Mouse (Mus musculus): ENCODE data around the gene Micu1. TPM values are rescaled to one million over a fixed set of nuclear protein-coding genes. Genes with fewer than 3 reads are reported as not detected.

The Micu1 gene
- polyA plus RNA-seq, 1 experiment from 2014 or later: 36.3 TPM

- no peak overlapping the region for H3K4me3 ChIP-seq (replicated peaks)
- no peaks in the 10 kb centered on the region for H3K9me3 ChIP-seq (replicated peaks)
- peaks cover 50% of the 10 kb centered on the region for H3K27me3 ChIP-seq
- 10% methylated on average over 14 of the region's 14 CpGs for WGBS (ENCODE audit: insufficient replicate concordance)
- no peak for DNase-seq
- H3K4me2 ChIP-seq: peak overlapping the region; percentile 25
- no peaks in the 10 kb centered on the region for H3K36me3 ChIP-seq
- no peak overlapping the region for H3K9ac ChIP-seq
- H3K4me1 ChIP-seq (replicated peaks): peaks cover 44% of the 10 kb centered on the region
- no peak for ATAC-seq (ENCODE audit: low read depth)
- peak overlapping the region; percentile 8; the same call in 1 of the 2 replicates for H3K27ac ChIP-seq
Observed at GRCm38 (mm10) chr10:59909357-59909847, 207.1 kb downstream of the Micu1 start.

DNA sequence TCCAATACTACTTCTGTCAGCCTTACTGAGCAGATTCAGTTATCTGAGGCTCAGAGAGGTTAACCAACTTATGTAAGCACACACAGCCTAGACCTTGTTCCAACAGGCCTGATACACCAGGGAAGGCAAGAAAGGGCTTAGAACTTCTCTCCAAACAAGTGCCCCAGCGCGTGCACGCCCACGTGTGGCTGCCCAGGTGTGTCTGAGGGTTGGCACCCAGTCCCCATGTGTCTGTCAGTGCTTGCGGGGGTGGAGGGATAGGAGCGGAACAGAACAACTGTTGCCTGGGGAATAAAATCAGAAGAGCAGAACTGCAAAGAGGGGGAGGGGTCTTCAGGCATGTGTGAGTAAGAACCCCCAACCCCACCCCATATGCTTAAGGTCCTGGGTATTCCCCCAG lies 208.8 kb downstream of the Micu1 start:
- no peak for ATAC-seq (ENCODE audit: low read depth)

DNA sequence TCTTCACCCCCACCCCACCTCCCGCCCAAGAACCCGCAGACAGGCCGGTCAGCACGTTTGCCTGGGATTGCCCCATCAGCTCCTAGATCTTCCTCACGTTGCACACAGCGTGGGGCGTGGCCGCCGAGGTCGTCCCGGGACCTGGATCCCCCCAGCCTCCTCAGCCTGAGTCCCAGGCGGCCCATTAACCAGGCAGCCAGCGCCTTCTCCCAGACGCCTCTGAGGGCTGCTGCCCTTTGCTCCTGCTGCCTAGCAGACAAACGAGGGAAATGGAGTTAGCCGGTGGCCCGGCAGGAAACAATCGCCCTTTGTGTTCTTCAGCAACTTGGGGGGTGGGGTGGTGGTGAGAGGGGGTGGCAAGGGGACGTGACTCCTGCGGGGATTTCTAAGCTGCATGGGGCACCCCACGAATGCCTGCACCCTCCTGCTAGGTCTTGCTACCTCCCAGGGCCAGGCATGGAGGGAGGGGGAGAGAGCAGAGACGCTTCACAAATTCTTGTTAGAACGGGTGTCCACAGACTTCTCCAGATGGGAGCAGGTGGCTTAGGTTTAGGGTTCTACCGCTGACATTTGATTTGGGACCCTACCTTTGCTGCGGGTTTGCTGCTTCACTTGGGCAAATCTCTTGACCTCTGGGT lies 209.4 kb downstream of the Micu1 start:
- H3K4me2 ChIP-seq: peak overlapping the region; percentile 35
- H3K4me3 ChIP-seq (replicated peaks): no peak overlapping the region
- H3K27me3 ChIP-seq: peaks cover 50% of the 10 kb centered on the region
- no peak overlapping the region for H3K27ac ChIP-seq
- H3K9ac ChIP-seq: peak overlapping the region; percentile 30; the same call in 1 of the 2 replicates
- ATAC-seq (ENCODE audit: low read depth) (no peak), DNase-seq (no peak)
- no peaks in the 10 kb centered on the region for H3K9me3 ChIP-seq (replicated peaks)
- H3K4me1 ChIP-seq (replicated peaks): peaks cover 58% of the 10 kb centered on the region
- H3K36me3 ChIP-seq: no peaks in the 10 kb centered on the region
- WGBS (ENCODE audit: insufficient replicate concordance): 14% methylated on average over 25 of the region's 25 CpGs

More for the DNA sequence above, 208.8 kb downstream of the Micu1 start:
- H3K4me3 ChIP-seq (replicated peaks): no peak overlapping the region
- peaks cover 50% of the 10 kb centered on the region for H3K27me3 ChIP-seq
- H3K36me3 ChIP-seq: no peaks in the 10 kb centered on the region
- 34% methylated on average over 6 of the region's 6 CpGs for WGBS (ENCODE audit: insufficient replicate concordance)
- H3K4me2 ChIP-seq: peak overlapping the region; percentile 35
- H3K9ac ChIP-seq: peak overlapping the region; percentile 30; the same call in 1 of the 2 replicates
- H3K27ac ChIP-seq: no peak overlapping the region
- DNase-seq: no peak
- peaks cover 52% of the 10 kb centered on the region for H3K4me1 ChIP-seq (replicated peaks)
- no peaks in the 10 kb centered on the region for H3K9me3 ChIP-seq (replicated peaks)

Other genes starting within 250 kb of the Micu1 start
- gene Gm10322, start 86.4 kb upstream of the Micu1 start, polyA plus RNA-seq (2015; fragmentation: Nextera tagmentation; extraction: Ambion mirVana): not detected in 2 replicates
- gene Mcu, start 85.8 kb upstream of the Micu1 start, polyA plus RNA-seq (2015; fragmentation: Nextera tagmentation; extraction: Ambion mirVana): 10.6 and 13.6 TPM in 2 replicates
- gene Dnajb12, start 177.1 kb downstream of the Micu1 start, polyA plus RNA-seq (2015; fragmentation: Nextera tagmentation; extraction: Ambion mirVana): 13.4 and 15.5 TPM in 2 replicates
- gene Ddit4, start 249.4 kb downstream of the Micu1 start, polyA plus RNA-seq (2015; fragmentation: Nextera tagmentation; extraction: Ambion mirVana): 2.7 and 2.8 TPM in 2 replicates

Measured in liver, embryonic 13.5 days (tissue).